Mouse (Mus musculus) bone marrow, adult 2 months (tissue): Measurements from ENCODE around the gene Gm17660.

ENCODE experiments used
- CTCF ChIP-seq: fragments of 200-500 bp; IDR thresholded peaks from 2 replicates; pipeline ENCODE4 v1.5.1; 2011; ENCODE audit warnings: low read length, control low read depth; ENCODE audit not compliant: control insufficient read depth, insufficient read depth
- POLR2A ChIP-seq: fragments of 200-500 bp; IDR thresholded peaks from 2 replicates; pipeline ENCODE4 v1.6.1; 2011; ENCODE audit warnings: low read depth, mild to moderate bottlenecking, control low read depth, low read length, borderline replicate concordance; ENCODE audit not compliant: control insufficient read depth

DNA sequence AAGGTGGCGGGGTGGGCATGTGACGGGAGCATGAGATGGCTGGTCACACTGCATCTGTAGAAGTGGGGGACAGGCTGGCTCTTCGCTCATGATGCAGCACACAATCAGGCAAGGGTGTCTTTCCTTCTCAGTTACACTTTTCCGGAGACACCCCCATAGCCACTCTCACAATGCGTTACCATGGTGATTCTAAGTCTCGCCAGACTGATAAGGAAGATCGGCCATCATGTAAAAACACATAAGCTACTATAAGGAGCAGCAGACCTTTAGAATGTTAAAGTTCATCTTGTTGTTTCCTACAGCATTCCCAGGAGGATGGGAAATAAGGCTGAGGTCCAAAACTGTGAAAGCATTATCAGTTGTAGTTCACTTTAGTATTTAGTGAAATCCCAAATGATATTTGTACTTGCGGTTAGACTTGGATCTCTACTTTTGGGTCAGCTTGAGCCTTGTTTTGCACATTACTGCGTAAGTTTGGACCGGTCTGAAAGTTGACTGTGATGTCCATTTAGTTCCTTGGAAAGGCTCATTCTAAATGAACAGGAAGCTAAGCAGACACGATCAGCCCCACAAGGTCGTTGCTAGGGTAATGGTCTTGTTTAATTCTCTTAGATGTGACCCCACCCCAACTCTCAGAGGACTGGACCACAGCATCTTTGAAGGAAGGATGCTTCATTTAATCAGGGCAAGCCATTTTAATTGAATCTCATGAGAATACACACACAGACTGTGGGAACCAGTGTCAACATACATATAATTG, 49.3 kb upstream of the Gm17660 start:
- TF ChIP-seq POLR2A (no peak), CTCF (no peak)
